Mouse (Mus musculus) megakaryocyte, adult 5-6 weeks (primary cell): ENCODE data around the gene Cfap74. TPM values are rescaled to one million over a fixed set of nuclear protein-coding genes. Genes with fewer than 3 reads are reported as not detected.

Experiments
- ATAC-seq: 2 replicates; pipeline ENCODE4 v1.8.0; 2016; ENCODE audit warnings: mild to moderate bottlenecking, inconsistent platforms; ENCODE audit not compliant: poor library complexity, severe bottlenecking
- total RNA-seq, 2 experiments: library from RNA; stranded (forward) in 1 of 2; stranded (reverse) in 1 of 2; fragments of 153-499, 151-499 nt in 1 of 2; fragments of 221-1000, 200-1000 nt in 1 of 2; gene quantifications; 2 replicates each; pipeline versions ENCODE4 v1.2.3 to v1.2.4; 2015 to 2017

Gene Cfap74
- total RNA-seq (2015) (0.25 TPM in 1 of 2 replicates, not detected in the other), total RNA-seq (2017) (0.04 and 0.07 TPM in 2 replicates)

DNA sequence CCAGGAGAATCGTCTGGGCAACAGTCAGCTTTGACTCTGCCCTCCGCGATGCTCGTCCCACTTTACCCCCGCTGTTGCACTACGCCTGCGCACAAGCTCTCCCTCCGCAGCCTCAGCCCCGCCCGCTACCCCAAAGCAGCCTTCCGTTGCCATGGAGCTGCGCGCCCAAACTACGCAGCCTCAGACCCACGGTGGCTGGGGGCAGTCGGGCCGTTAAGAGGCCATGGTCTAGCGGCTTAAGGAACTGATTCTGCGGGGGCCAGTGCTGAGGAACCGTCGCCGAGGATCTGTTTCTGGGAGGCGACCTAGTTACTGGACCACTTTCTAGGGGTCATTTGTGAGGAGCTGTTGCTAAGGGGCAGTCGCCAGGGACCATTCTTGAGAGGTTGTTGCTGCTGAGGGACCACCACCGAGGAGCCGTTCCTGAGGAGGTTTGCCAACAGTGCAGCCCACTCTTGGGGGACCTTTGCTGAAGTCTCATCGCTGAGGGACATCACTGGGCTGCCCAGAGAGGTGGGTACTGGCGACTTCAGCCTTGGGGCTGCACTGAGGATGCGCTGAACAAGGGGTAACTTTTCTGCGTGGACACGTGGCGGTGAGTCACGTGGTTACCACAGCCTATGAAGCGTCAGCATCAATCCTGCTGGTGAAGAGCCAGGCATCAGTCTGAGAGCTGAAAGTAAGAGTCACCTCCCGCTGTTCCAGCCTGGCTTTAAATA, at the start of gene Cfap74:
TSS of gene Cfap74 (plus strand) at position 133 of the 719 bp plus-strand sequence.
- no peak; the same call in 1 of the 2 replicates for ATAC-seq

DNA sequence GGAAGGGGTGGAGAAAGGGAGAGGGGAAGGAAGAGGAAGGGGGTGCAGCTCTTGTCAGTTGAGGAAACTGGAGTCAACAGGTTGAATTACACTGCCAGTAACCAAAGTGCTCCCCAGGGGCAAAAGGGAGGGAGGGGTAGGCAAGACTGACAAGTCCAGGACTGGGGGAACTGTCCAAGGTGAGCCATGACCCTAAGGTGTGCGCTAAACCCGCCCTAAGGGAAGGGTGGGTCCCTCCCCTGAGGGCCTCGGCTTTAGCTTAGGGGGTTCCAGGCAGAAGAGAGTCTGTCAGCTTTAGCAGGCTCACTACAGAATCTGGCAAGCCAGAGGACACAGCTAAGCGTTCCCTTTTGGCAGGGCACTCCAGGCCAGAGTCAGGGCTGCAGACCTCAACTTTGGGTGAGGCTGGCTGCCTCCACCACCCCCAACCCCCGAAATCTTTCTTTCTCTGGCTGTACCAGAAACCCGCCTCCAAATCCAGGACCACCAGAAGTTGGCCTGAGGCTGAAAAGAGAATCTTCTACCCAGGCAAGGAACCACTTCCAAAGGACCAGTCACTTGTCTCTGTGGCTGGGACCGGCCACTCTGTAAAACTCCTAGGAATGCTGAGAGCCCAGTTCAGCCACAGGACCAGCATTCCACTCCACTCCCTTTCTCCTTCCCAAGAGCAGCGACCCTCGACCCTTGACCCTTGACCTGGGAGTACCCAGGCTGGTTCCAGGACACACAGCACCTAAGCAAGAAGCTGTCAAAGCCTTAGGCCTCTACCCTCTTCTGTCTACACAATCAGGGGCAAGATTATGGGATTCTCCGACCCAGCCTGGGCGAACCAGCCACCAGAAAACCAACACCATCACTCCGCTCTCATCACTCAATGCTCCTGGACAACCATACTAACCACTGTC, 49.2 kb upstream of the Cfap74 start:
- ATAC-seq, result no peak

DNA sequence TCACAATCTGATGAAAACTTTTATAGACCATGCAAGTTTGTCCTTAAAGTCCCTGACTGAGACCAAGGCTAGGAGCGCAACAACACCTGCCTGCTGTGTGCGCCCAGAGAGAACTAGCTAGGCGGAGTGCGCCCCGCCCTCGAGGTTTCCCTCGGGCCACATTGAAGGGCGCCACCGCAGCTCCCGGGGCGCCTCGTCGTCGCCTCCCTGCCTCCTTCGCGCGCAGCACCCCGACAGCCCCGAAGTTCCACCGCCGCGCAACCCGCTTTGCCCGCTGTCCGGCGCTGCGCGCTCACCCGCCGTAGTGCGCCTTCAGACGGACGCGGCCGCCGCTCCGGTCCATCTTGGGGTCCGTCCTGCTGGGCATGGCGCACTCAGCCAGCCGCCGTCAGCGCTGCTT, 48.1 kb upstream of the Cfap74 start:
- ATAC-seq, result no peak

DNA sequence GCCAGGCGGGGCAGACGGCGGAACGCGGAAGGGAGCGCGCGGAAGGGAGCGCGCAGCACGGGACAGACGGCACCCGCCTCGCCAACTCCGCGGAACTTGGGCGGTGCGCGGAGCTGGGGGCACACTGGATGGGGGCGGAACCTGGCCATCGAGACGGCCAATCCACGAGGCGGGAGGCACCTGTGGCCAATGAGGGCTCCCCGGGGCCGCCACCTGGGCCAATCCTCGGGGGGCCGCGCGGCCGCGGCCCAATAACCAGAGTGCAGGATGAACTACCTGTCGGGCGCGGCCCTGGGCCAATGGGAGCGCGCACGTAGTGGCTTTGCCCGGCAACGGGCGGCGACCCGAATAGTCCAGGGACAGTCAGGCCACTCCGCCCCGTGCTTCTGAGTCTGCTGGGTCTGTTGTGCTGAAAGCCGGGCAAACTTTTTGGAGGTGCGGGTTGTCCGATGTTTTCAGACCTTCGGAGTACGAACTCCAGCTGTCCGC, 47.6 kb upstream of the Cfap74 start, which contains the start of gene Prkcz:
TSS of gene Prkcz (minus strand) at position 59 of the 489 bp plus-strand sequence.
- peak; percentile 52 for ATAC-seq

DNA sequence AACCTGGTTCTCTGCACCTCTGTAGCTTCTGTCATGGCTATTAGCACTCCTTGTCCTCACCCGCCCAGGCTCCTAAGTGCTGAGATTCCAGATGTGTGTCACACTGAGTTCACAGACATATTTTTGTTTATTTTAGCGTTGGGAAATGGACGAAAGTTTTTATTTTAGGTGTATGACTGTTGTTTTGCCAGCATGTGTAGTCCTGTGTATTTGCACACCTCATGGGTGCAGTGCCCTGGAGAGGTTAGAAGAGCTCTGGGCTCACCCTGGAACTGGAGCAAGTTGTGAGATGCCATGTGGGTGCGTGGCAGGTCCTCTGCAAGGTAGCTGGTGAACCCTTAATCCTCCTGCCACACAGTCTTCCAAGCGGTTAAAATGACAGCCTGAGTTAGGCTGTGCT, 46.5 kb upstream of the Cfap74 start:
- ATAC-seq, result no peak

DNA sequence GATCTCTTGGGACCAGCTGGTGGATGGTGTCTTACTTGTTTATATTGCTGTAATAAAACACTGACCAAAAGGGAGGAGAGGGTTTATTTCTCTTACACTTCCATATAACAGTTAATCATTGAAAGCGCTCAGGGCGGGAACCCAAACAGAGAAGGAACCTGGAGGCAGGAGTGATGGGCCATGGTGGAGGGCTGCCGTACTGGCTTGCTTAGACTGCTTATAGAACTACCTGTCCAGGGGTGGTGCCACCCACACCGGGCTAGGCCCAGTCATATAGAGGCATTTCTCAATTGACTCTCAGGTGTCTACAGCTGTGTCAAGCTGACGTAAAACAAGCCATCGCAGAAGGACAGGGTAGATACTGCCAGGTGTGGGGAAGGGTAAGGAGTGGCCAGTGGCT, 42.2 kb upstream of the Cfap74 start:
- ATAC-seq, result no peak

DNA sequence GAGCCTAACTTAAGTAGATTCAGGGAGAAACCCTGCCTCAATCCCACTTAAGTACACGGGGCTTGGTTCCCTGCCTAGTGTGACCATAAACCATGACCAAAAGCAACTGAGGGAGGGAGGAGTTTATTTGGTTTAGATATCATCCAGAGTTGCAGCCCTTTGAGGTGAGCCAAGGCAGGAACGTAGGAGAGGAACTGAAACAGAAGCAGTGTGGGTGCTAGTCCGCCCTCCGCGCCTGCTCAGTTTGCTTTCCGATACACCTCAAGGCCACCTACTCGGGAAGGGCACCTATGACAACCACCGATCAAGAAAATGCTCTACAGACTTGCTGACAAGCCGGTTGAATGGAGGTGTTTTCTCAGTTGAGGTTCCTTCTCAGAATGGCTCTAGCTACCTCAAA, 41.3 kb upstream of the Cfap74 start:
- ATAC-seq, result no peak

DNA sequence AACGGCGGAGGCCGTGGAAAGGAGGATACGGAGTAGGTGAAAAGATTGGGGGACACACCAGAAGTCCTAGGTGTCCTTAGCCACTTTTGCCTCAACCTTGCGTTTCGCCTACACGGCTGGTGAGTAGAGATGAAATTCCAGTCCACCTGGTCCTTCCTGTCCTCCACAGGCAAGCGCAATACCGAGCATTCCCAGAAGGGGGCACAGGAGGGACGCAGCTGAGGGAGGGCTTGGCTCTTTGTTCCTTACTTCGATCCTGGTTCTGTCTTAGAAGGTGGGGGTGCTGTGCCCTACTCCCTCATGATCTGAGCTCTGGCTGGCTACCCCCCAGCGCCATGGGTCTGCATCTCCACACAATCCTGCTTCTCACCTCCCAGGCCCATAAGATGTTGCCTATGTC, 40.3 kb upstream of the Cfap74 start:
- ATAC-seq, result no peak

DNA sequence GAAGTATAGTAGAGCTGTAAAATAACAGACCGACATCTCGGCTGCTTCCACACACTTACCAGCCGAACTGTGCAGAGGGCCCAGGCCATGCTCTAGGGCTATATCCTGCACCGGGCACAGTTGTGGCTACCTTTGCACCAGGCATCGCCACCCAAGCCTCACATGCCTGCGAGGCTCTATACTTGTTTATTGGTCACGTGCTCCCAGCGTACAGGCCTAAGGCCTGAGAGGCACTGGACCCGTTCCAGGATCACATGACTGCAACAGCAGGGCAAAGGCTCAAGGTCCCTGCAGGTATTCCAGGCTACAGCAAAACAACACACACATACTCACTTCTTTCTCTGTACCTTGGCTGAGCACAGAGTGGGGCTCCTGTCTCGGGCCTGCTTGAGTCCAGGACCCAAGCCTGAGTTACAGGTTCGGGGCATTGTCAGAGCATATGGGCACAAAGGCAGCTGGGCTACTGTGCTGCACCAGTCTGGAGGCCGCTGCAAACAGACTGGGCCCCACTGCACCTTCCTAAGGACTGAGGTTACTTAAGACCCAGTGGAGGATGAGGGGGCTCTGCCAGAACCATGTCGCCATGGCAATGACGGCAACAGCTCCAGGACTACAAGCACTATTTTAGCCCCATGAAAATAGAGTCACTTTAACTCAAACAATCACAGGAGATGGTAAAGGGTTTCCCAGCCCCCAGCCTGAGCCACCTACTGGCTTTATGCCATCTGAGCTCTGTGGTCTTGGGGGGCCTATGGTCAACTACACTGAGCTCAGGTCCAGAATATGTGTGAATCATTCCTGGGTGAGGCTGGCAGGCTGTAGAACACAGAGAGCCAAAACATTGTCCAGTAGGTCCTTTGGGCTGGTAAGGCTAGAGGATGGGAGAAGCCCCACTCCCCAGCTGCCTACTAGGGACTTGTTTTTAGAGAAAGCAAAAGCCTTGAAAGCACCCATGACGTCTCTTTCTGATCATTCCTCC, 38.0 kb upstream of the Cfap74 start:
- no peak for ATAC-seq

DNA sequence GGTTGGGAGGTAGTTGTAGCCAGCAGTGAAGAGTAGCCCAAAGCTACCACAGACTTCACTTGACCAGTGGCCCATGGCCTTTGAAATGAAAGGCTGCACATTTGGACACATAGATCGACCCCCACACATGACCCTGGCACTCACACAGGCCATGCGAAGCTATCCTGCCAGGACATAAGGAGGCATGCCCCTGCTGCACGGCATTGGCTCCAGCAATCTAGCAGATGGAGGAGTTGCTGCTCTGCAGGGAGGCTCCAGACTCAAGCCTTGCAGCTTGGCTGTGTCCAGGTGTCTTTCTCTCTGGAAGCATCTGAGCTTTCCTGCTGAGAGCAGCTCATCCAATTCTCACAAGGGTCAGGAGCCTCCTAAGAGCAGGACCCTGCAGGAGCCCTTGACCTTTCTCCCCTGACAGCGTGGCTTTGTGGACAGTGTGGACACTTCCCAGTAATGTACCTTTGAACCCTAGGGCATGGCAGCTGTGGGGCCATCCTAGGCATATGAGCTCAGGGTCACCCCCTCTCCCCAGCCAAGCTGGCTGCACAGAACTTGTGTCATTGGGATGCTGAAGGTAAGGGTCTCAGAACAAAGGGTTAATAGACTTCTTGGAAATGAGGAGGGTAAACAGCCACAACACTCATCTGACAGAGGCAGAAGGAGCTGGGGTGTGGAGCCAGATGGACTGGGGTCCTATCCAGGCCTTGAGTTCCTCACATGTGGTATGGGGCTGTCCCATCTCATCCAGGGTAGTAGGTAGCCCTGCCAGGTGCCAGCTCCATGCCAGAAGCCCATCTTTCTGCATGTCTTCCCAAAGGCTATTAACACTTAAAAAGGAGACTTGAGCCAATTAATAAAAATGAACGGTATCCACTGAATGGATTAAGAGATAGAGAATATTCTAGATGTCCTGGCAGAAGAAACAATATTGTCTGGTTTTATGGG, 36.9 kb upstream of the Cfap74 start:
- no peak for ATAC-seq

DNA sequence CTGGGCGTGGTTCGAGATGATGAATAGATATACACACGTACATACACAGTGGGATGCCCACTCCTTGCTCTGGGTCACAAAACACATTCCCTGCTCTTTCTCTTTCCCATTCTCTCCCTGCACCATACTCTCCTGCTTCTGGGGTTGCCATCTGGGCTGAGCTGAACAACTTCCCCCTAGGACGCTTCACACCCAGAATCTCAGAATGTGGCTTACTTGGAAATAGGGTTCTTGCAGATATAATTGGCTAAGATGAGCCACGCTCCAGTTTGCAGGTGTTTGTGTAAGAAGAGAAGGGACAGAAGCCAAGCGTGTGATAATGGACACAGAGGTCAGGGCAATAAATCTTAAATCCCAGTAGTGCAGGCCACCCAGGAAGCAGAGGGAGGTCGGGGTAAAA, 27.0 kb upstream of the Cfap74 start:
- no peak for ATAC-seq

DNA sequence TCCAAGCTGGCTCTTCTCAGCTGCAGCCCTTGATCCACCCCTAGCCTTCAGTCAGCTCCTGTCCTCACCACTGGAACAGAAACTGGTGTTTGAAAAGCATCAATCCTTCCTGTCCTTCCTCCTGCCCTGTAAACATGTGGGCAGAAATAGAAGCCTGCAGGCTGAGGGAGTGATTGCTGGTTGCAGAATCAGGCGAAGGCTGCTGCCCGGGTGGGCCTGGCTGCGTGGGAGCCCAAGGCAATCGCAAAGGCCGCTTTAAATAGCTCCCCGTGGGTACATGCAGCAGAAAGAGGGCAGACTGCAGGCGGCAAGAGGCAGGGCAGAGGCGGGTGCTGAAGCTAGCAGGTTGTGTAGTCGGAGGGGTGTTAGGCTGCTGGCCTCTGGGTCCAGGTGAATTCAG, 26.2 kb upstream of the Cfap74 start:
- ATAC-seq, result no peak

DNA sequence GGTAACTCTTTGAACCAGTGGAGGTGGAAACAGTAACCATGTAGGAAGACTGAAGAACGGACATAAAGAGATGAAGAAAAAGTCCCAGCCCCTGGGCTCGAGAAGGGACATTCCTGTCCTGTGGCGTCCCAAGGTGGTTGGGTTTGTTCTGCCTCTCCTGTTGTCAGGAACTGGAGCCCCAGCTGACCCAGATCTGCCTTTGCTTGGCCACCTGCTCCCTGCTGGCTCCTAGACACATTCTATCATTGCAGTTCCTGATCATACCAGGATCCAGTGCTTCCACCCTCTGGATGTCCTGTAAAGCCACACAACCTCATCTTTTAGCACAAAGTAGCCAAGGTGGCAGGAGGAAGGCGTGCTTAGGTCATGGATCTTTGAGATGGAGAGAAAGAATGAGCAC, 25.7 kb upstream of the Cfap74 start:
- no peak for ATAC-seq

DNA sequence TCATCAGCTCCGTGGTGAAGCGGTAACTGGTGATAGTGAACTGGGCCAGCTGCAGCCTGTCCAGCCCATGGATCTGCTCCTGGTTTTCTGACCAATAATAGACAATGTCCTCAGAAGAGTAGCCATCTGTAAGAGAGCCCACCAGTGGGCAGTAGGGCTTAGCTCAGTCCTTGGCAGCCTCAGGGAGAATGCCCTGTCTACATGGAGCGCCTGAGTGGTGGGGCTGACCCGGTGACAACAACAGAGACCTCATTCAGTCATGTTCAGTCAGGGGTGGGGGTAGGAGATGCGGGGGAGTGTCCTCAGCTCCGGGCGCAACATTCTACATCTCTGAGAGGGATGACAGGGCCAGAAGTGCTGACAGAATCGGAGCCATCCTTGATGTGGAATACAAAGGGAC, 21.8 kb upstream of the Cfap74 start:
- no peak for ATAC-seq

DNA sequence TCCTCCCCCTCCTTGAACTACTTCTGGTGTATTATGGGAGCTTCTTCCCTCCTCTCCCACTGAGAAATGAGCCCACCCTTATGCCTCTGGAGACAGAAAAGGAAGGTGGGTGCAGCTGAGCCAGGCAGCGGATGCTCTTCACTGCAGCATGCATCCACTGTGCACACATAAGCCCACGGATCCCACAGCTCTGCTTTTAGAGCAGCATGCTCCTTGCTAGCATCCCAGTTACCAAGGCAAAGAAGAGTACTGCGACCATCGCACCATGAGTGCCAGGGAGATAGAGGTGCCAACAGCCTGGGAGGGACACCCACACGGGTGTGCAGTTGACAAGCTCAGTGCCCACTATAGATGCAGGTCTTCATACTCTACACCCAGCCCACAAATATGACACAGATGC, 13.5 kb upstream of the Cfap74 start:
- ATAC-seq, result no peak

DNA sequence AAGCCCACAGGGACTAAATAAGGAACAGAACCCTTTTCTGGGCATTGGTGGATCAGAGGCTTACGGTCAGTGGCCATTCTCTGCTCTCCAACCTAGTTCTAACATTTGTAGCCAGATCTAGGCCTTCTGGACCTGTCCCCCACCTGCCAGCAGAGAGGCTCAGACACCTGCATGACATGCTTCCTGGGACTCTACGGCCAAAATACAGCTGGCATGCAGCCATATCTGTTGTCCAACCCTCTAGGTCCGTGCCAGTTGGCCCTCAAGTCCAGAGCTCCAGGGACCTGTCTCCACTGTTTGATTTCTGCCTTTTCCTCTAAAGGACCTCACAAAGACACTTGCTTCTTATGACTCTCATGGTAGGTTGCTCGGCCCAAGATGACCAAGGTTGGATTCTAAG, 12.2 kb upstream of the Cfap74 start:
- ATAC-seq, result no peak

DNA sequence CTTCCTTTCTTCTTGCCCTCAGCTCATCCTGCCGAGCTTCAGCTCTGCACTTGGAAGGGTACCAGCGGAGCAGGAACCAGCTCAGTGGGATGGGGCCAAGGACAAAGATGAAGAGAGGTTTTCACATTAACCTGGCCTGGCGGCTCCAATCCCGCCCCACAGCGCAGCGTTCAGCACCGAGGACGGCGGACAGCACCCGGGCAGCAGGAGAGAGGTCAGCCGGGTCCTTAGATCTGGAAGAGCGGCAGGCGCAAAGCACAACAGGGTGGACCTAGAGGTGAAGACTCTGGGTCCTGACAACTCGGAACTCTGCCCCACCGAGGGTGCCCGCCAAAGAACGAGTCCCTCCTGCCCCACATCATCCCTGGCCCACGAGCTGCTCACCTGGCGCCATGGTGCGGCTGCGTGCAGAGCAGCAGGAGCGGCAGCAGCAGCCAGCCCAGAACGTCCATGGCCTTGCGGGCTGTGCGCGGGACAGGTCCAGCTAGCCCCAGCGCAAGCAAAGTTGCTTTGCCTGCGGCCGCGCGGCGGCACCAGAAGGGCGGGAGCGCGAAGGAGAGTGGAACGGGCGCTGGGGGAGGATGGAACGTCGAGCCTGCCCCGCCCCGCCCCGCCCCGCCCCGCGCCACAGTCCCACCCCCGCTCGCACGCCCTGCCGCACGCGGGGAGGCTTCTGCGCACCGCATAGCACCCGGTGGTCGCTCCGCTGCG, 11.3 kb upstream of the Cfap74 start, which contains the start of gene Gabrd:
TSS of gene Gabrd (minus strand) at position 602 of the 711 bp plus-strand sequence.
- no peak for ATAC-seq

DNA sequence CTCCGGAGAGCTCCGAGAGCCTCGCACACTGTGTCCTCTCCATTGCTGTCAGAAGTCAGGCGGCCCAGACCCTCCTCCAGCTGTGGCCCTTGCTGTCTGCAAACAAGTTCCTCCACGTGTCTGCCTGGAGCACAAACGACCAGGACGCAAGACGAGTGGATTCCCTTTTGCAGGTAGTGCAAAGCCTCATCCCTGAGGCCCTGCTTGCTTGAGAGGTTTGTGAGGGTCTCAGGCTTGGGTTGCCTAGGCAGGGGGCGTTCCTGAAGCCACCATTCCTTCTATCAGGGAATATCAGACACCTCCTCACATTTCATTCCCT, 10.8 kb upstream of the Cfap74 start:
- no peak for ATAC-seq

DNA sequence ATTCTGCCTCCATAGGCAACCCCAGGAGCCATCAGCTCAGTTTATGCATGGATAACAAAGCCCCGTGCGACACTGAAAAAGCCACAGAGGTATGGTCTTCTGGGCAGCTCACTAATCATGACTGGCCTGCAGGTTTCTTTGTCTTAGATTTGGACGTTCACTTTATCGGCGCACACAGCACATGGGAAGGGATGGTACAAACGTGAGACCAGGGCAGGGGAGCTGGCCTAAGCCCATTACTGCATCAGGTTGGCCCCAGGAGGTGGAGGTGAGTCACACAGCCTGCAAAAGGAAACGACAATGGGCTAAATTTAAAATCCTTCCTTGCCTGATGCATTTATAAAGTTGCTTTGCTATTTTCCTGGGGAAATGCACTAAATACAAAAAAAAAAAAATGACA, 7.9 kb upstream of the Cfap74 start:
- ATAC-seq, result no peak
